Mouse (Mus musculus) CH12.LX (cell line): ENCODE measurements around the gene Cradd.

Experiments
- CHD1 ChIP-seq: IDR thresholded peaks from 2 replicates; pipeline ENCODE4 v1.6.1; 2012; ENCODE audit warnings: low read depth, low read length, improper control_type of control experiment, inconsistent platforms
- CTCF ChIP-seq, 2 experiments: IDR thresholded peaks in 1 of 2; conservative IDR thresholded peaks in 1 of 2; 2 replicates each; pipeline ENCODE4 v1.5.1; 2011 to 2012; ENCODE audit warnings: low read depth in 2 of 2, low read length in 2 of 2, improper control_type of control experiment in 1 of 2, inconsistent platforms in 1 of 2, mild to moderate bottlenecking in 1 of 2, moderate library complexity in 1 of 2
- EP300 ChIP-seq: IDR thresholded peaks from 2 replicates; pipeline ENCODE4 v1.6.1; 2011; ENCODE audit warnings: low read length, improper control_type of control experiment
- GABPA ChIP-seq: IDR thresholded peaks from 2 replicates; pipeline ENCODE4 v1.6.1; 2012; ENCODE audit warnings: low read depth, low read length, improper control_type of control experiment, inconsistent platforms; ENCODE audit not compliant: insufficient replicate concordance
- POLR2A ChIP-seq: IDR thresholded peaks from 2 replicates; pipeline ENCODE4 v1.6.1; 2011; ENCODE audit warnings: low read depth, mild to moderate bottlenecking, improper control_type of control experiment, low read length

DNA sequence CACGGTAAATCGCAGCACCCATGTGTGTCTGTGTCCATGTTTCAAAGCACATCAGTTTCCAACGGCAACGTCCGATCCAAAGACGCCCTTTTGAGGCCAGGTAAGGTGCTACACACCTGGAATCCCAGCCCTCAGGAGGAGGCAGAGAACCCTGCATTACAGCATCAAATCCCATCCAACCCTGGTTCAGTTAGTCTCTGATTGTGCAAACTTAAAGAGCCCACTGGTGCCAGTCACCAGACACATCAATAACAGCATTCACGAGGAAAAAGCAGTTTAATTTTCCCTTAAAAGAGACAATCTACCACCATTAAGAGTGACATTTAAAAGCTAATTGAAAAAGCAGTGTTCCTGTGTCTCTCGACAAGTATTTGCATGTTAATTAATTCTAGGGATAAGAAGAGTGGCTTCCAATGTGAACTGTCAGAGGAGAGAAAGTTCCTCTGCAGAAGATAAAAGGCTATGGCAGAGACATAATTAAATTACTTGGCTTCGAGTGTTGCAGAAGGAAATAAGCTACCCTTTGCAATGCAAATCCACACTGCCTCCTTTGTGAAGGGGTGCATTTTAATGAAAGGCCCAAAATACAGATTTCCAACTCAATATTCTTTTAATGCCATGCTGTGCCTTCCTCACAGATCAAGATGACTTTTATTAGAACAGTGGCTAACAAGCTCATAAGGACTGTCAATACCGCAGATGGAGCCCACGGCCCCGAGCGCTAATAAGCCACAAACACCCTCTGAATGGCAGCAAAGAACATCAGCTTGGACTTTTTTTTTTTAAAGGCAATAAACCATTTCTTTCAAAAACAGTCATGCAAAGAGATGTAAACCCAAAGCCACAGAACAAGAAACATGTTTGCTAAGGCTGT is 84.5 kb downstream of the Cradd start:
- TF ChIP-seq CHD1 (no peak), EP300 (no peak), GABPA (no peak), POLR2A (no peak), CTCF (conservative IDR thresholded peaks at IDR 0.05 in 1 of 2, IDR thresholded peaks at IDR 0.05 in 1 of 2; ENCODE audit: low read depth in 2 of 2, low read length in 2 of 2) (no peak)
